Mouse (Mus musculus): Measurements from ENCODE around the gene Gm13101. TPM values are rescaled to one million over a fixed set of nuclear protein-coding genes. Genes with fewer than 3 reads are reported as not detected.
"Not testable (repeated sequence)": the region's sequence is repeated elsewhere in the genome, so short reads cannot be mapped to it uniquely, and the experiment has no call there.

Gm13101 gene
- not detected in 2 replicates for polyA plus RNA-seq (2012; rRNA removed)

GRCm38 (mm10) chr4:143966850-143967249 is at the start of gene Gm13101:
Gm13101 (minus strand) TSS chr4:143966950.
- DNase-seq (ENCODE audit: low spot score): not testable (repeated sequence)

GRCm38 (mm10) chr4:143994269-143994668 is 27.5 kb upstream of the Gm13101 start, which contains the start of gene Pramef17:
Pramef17 (minus strand) TSS chr4:143994369.
- not testable (repeated sequence) for DNase-seq (ENCODE audit: low spot score)

GRCm38 (mm10) chr4:143988126-143988525 is 21.4 kb upstream of the Gm13101 start:
- DNase-seq (ENCODE audit: low spot score): peak; percentile 58

- DNase-seq (ENCODE audit: low spot score): peak; percentile 52
Measured at GRCm38 (mm10) chr4:143987475-143987941, 20.8 kb upstream of the Gm13101 start.

GRCm38 (mm10) chr4:143985733-143986132 is 19.0 kb upstream of the Gm13101 start:
- peak; percentile 37 for DNase-seq (ENCODE audit: low spot score)

GRCm38 (mm10) chr4:143985165-143985564 is 18.4 kb upstream of the Gm13101 start:
- peak; percentile 22 for DNase-seq (ENCODE audit: low spot score)

- not testable (repeated sequence) for DNase-seq (ENCODE audit: low spot score)
Measured at GRCm38 (mm10) chr4:143983446-143983845, 16.7 kb upstream of the Gm13101 start.

GRCm38 (mm10) chr4:143950916-143951315 is 15.8 kb downstream of the Gm13101 start, which contains the start of gene Pramef25:
Pramef25 (minus strand) TSS chr4:143951016.
- not testable (repeated sequence) for DNase-seq (ENCODE audit: low spot score)

Other genes starting within 250 kb of the Gm13101 start
- gene Gm13078, start 247.5 kb downstream of the Gm13101 start, polyA plus RNA-seq (2012; rRNA removed): not detected in 2 replicates
- not detected in 2 replicates for gene Gm13023, start 177.6 kb downstream of the Gm13101 start, polyA plus RNA-seq (2012; rRNA removed)
- gene Gm13084, start 150.9 kb downstream of the Gm13101 start, polyA plus RNA-seq (2012; rRNA removed): not detected in 2 replicates
- gene Gm13103, start 120.5 kb downstream of the Gm13101 start, polyA plus RNA-seq (2012; rRNA removed): not detected in 2 replicates
- not detected in 2 replicates for gene Pramef6, start 66.6 kb downstream of the Gm13101 start, polyA plus RNA-seq (2012; rRNA removed)
- not detected in 2 replicates for gene Pramef25, start 15.9 kb downstream of the Gm13101 start, polyA plus RNA-seq (2012; rRNA removed)
- not detected in 2 replicates for gene Pramef17, start 27.4 kb upstream of the Gm13101 start, polyA plus RNA-seq (2012; rRNA removed)
- not detected in 2 replicates for gene Pramel4, start 92.2 kb upstream of the Gm13101 start, polyA plus RNA-seq (2012; rRNA removed)
- 0.03 TPM in 1 of 2 replicates, not detected in the other for gene Gm13102, start 139.5 kb upstream of the Gm13101 start, polyA plus RNA-seq (2012; rRNA removed)
- gene Oog3, start 195.7 kb upstream of the Gm13101 start, polyA plus RNA-seq (2012; rRNA removed): not detected in 2 replicates
- gene Oog2, start 223.8 kb upstream of the Gm13101 start, polyA plus RNA-seq (2012; rRNA removed): not detected in 2 replicates
- not detected in 2 replicates for gene C87977, start 246.4 kb upstream of the Gm13101 start, polyA plus RNA-seq (2012; rRNA removed)